Mouse (Mus musculus): ENCODE measurements around the gene Mlf2.
"Not testable (repeated sequence)": the region's sequence is repeated elsewhere in the genome, so short reads cannot be mapped to it uniquely, and the experiment has no call there.

The Mlf2 gene

DNA sequence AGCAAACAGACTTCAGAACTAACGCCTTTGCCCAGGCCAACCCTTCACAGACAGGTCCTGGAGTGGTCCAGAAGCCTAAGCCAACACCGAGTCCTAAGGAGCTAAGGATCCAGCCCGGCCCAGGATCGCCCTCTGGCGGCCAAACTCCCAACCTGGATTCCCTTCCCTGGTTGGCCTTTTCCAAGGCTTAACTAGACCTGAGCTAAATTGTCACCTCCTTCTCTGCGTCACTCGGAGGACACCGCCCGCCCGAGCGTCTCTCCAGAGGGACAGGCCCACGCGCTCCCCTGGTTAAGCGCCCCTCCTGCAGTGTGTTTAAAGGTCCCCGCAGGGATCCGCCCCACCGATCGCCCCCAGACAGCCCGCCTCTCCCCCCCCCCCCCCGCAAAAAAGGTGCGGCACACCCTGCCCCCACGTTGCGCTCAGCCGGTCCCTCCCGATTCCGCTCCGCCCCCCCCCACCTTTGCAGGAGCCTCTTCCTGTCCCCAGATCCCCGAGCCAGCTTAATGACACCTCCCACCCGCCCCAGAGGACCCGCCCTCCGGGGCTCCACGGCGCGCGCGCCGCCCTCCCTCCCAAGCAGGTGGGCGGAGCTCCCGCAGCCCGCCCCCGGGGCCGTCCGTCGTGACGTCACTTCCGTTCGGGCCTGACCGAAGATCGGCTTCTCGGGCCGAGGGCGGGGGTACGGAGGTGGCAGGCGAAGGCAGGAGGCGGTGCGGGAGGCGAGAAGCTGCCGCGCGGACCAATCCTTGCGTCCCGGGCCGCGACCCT lies at the start of gene Mlf2:
Mlf2 (plus strand) TSS at position 633 of the 771 bp plus-strand sequence.
- peak; percentile 99 for DNase-seq

GRCm38 (mm10) chr6:124881821-124882220 lies 49.4 kb upstream of the Mlf2 start:
- DNase-seq = no peak

- DNase-seq = no peak
Measured at GRCm38 (mm10) chr6:124883351-124883750, 47.8 kb upstream of the Mlf2 start.

DNA sequence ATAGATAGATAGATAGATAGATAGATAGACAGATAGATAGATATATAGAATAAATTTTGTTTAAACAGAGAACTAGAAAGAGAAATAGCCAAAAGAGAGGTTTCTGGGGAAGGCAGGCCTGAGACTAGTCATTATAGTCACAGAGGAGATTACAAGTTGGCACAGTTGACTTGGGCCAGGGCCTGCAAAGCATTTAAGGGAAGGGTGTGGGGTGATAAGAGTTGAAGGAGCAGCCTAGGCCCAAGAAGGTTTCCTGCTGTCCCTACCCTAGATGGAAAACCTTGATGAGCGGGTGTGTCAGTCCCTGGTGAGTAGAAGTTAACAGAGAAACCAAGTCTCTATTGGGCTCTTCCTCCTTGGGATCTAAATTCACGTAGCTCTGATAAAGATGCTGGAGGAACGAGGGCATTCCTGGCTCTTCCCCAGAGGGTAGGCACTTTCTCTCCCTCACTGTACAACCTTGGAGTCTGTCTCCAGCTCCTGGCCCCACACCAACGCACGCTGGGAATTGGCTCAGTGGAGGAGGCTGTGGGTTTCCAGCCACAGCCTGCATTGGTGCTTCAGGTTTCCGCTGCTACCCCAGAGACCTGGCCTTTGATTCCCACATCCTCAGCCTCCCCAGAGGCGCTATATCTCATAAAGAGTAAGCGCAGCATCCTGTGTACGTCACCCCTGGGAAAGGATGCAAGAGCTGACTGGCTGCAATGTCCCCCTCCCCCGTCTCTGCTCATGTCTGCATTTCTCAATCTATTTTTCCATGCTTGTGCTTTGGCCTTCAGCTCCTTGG lies 46.3 kb upstream of the Mlf2 start:
- DNase-seq = peak; percentile 85

- no peak for DNase-seq
Measured at GRCm38 (mm10) chr6:124885956-124886381, 45.2 kb upstream of the Mlf2 start.

DNA sequence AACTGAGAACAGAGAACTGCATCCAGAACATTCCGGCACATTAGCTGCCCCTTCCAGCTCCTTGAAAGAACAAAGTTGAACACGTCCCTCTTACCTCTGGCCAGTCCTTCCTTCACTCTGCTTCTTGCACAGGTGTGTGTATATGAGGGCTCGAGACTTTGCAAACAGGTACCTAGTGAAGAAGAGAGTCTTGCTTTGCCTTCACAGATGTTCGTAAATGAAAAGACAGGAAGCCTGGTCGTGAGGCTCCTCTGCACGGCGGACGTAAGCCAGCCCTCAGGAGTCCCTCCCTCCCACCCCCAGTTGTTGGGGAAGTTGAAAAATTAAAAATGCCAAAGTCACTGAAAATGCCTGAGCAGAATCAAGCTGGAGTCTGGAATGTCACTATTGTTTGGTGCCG lies 43.2 kb upstream of the Mlf2 start, which contains the start of gene Cd4:
Cd4 (minus strand) TSS at position 236 of the 400 bp plus-strand sequence.
- no peak for DNase-seq

DNA sequence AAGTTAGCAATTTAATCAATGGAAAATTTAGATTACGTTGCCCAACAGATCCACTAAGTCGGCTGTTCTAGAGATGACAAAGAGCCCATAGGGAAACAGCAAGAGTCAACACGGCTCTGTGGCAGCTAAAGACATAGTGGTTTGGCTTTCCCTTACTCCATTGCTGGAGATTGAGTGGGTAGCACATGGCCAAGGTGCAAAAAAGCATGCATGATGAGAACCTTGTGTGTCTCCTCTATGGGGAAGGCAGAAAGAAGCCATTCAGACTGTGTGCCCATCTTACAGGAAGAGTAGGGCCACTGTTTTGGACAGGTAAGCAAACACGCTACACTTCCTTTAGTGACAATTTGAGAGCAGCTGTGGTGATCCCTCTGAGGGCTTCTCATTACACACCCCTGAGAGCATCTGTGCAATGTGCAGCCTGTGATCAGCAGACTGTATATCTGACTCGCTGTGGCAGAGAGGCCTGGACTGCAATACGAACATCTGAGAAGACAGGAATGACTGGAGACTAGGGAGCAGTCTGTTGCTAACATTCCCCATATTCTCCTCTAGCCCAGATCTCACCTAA lies 42.5 kb upstream of the Mlf2 start:
- no peak for DNase-seq

DNA sequence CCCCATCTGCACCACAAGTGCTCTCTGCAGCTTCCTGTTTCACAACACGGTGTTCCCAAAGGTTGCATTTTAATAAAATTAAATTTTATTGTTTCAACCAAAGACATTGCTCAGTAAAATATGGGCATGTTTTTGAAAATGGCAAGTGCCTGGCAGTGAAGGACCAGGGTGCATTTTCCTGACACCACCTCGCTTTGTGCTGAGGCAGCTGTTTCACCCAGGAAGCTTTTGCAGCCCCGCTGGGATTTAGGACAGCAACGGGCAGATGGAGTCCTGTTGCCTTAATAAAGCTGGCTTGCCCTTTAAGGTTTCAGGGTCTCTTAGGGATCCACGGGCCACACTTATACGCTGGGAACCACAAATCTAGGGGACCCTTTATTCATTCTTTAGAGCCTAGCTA lies 40.2 kb upstream of the Mlf2 start:
- no peak for DNase-seq

DNA sequence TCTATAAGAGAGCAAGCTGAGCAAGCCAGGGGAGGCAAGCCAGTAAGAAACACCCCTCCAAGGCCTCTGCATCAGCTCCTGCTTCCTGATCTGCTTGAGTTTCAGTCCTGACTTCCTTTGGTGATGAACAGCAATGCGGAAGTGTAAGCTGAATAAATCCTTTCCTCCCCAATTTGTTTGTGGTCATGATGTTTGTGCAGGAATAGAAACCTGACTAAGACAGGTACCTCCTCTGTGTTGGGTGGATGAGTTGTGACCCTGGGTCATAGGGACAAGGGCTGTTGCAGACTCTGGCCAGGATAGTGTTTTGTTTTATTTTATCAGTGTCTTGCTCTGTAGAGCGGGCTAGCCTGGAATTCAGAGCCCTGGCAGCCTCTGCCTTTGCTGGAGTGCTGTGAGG lies 37.1 kb upstream of the Mlf2 start:
- not testable (repeated sequence) for DNase-seq

DNA sequence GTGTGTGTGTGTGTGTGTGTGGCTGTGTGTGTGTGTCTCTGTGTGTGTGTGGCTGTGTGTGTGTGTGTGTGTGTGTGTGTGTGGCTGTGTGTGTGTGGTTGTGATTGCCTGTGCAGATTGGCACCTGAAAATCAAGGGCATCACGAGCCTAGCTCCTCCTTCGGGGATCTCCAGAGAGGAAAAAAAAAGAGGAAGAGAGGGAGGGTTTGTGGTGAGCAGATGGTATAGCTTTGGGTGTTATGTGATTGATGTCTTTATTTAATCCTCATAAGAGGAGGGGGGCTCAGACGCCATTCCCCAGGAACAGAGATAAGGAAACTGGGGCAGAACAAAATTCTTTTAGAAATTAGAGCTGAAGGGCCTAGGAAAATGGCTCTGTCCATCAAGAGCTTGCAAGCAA lies 32.8 kb upstream of the Mlf2 start:
- no peak for DNase-seq

DNA sequence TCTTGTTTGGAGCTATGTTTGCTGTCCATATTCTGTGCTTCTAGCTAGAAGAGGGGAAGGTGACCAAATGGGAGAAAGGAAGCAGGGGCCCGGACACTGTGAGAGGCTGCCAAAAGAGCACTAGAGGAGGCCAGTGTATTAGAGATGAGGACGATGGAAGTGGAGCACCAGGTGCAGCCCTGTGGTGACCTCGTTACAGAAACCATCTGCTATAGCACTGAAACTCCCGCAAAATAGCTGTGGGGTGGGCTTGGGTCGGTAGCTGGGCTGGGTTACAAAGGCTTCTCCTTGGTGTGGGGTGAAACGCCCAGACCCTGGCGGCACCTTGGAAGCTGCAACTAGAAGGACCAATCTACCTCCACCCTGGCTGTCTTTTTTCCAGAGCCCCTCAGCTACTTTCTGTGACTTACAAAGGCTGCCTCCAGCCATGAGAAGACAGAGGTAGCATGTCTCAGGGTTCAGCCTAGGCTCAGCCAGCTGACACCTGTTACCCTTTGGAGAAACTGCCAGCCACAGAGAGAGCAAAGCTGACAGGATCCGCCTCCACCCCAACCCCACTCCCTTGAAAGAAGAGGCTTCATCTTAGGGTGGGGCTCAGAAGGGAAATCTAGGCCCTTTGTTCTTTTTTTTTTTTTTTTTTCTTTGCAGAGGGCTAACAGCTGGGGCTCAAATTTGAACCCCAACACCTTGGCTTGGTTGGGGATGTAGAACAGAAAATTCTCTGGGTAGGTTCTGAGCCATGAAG lies 31.0 kb upstream of the Mlf2 start:
- no peak for DNase-seq

DNA sequence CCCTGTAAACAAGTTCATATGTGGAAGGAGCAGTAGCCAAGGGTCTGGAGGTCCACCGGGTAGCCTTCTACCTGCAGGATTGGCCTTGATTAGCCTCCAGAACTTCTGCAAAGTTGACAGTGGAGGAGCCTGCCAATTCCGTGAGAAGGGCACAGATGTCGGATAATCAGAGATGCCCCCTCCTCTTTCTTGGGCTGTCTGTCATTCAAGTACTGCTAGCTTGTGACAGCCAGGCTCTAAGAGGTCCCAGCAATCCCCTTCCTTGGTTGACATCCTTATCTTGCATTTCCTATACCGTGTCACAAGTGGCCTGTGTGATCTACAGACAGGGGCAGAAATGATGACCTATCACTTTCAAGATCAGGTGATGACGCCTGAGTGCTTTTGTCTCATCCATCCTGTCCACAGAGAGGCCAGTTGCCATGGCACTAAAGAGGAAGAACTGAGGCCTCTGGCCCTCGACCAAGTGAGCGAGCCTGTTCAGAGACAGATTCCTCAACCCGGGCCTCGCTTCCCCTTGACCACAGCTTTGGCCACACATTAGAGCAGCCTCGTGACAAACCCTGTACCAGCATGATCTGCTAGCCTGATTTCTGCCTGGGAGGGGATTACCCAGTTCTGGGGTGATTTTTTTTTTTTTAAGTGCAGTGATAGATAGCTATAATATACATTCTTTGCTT lies 30.2 kb upstream of the Mlf2 start:
- DNase-seq = no peak

DNA sequence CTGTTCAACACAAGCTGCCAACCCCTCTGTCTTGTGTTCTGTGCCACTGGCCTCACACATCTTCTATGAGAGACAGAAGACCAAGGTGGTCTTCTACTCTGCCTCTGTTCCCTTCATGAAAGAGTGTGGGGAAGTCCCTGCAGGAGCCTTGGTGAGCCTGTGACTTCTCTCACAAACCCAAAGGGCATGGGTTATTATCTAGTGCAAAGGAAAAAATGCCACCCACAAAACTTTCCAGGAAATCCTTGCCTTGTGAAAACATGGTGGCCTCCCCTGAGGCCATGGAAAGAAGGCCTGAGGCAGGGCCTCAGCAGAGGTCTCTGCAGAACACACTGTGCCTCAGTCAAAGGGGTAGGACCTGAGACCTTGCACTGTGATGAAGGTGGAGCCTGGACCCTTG lies 29.3 kb upstream of the Mlf2 start:
- DNase-seq = no peak

GRCm38 (mm10) chr6:124903580-124904151 lies 27.5 kb upstream of the Mlf2 start:
- peak; percentile 96 for DNase-seq

DNA sequence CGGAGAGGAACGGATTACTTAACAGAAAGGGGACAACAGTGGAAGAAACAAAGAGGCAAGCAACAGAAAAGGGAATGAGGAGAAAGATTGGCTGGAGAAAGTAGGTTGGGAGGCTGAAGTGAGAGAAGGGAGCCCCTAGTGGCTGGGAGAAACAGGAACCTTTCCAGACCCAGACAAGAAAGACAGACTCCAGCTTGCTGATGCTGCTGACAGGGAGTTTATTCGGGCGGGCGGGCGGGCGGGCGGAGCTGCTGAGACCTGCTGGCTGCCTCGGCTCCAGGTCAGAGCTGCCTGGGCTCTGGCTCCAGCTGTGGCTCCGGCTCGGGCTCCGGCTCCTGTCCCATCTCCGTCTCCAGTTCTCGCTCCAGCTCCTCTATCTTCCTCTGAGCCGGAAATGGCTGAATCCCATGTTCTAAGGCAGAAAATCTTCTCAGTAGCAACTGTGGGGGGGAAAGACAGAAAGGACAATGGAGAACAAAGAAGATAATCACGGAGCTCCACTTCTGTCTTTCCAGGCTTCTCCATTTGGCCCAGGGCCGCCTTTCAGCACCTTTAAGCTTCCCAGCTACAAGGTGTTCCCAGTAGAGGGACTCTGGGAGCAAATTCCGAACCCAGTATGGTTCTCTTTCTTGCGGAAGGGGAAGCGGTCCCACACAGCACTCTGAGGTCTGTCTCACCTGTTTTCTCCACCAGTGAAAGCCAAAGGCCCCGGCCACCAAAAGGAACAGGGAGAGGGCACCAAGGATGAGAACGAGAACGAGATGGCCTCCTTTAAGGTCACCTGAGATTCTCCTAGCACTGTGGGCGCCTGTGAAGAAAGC lies 26.8 kb upstream of the Mlf2 start:
- peak; percentile 87 for DNase-seq

GRCm38 (mm10) chr6:124904991-124905860 lies 26.0 kb upstream of the Mlf2 start:
- peak; percentile 64 for DNase-seq

DNA sequence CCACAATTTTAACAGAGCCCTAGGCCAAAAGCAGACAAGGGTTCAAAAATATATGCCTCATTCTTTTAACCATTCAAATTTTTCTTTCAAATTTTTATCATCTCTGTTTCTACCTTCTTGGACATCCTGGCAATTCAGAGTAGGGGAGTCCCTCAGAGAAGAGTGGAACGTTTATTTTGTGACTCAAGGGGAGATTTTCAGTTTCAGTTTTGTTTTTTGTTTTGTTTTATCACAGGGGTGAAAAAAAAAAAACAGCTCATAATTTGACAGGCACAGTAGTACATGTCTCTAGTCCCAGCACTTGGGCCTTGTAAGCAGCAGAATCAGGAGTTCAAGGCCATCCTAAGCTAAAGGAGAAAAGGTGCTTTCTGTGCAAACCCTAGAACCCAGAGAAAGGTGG lies 23.4 kb upstream of the Mlf2 start:
- DNase-seq = no peak

DNA sequence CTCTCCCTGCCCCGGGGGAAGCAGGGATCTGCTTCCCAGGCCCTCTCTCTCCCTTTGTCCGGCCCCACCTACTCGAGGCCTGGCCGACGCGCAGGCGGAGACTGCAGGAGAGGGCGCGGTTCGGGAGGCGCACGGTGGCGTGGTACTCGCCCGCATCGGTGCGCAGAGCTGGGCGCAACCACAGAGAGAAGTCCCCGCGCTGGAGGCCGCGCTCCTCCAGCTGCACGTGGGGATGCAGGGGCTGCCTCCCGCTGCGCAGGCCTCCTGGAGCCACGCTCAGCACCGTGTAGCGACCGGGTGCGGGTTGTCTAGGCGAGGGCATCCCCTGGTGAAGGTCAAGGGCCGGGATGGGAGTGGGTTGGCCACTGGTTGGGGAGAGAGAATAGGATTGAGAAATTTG lies 21.2 kb upstream of the Mlf2 start:
- DNase-seq = peak; percentile 35

GRCm38 (mm10) chr6:124911533-124912218 lies 19.5 kb upstream of the Mlf2 start, which contains the start of gene Lag3:
Gene Lag3, minus strand, starts transcription at chr6:124911705.
- DNase-seq = no peak
